Mouse (Mus musculus) G1E (cell line): ENCODE measurements around the gene Dusp3. TPM values are rescaled to one million over a fixed set of nuclear protein-coding genes. Genes with fewer than 3 reads are reported as not detected.

Source experiments
- ATAC-seq: 2 replicates; pipeline ENCODE4 v1.8.0; 2016; ENCODE audit warnings: mild to moderate bottlenecking; ENCODE audit not compliant: insufficient number of reproducible peaks, poor library complexity, low FRiP score, severe bottlenecking; ENCODE audit errors: extremely low read depth
- DNase-seq: peaks from one replicate; pipeline ENCODE4 v3.0.0; 2012; ENCODE audit warnings: low spot score
- H3K27me3 ChIP-seq: 2 replicates; pipeline ENCODE4 v1.6.1; 2012; ENCODE audit warnings: mild to moderate bottlenecking, low read length, inconsistent platforms; ENCODE audit not compliant: insufficient read depth
- H3K36me3 ChIP-seq: replicated peaks from 2 replicates; pipeline ENCODE3; 2012; ENCODE audit warnings: mild to moderate bottlenecking, inconsistent platforms
- H3K4me1 ChIP-seq: 2 replicates; pipeline ENCODE4 v1.6.1; 2012; ENCODE audit warnings: low read depth, low read length, inconsistent platforms, mixed read lengths; ENCODE audit not compliant: insufficient read depth
- H3K4me3 ChIP-seq: 2 replicates; pipeline ENCODE4 v1.5.1; 2012; ENCODE audit warnings: low read depth, mild to moderate bottlenecking, inconsistent platforms, low read length, moderate library complexity, mixed read lengths
- H3K9me3 ChIP-seq: replicated peaks from 2 replicates; pipeline ENCODE4 v1.6.1; 2012; ENCODE audit warnings: inconsistent platforms
- CTCF ChIP-seq: IDR thresholded peaks from 2 replicates; pipeline ENCODE4 v1.5.1; 2012; ENCODE audit warnings: low read depth, low read length, inconsistent platforms, mixed read lengths
- GATA1 ChIP-seq: IDR thresholded peaks from 2 replicates; pipeline ENCODE4 v1.6.1; 2012; ENCODE audit warnings: borderline replicate concordance, low read length, inconsistent platforms, mixed read lengths
- GATA2 ChIP-seq: IDR thresholded peaks from 2 replicates; pipeline ENCODE4 v1.6.1; 2012; ENCODE audit warnings: low read depth, low read length, inconsistent platforms, borderline replicate concordance
- POLR2AphosphoS5 ChIP-seq: IDR thresholded peaks from 2 replicates; pipeline ENCODE4 v1.6.1; 2012; ENCODE audit warnings: low read depth, low read length, inconsistent platforms; ENCODE audit not compliant: insufficient replicate concordance
- TAL1 ChIP-seq: conservative IDR thresholded peaks from 2 replicates; pipeline ENCODE4 v1.6.1; 2012; ENCODE audit warnings: low read depth, low read length, inconsistent platforms, mixed read lengths
- polyA plus RNA-seq: library from polyadenylated mRNA; stranded (reverse); fragments of >175 nt; gene quantifications from 2 replicates; pipeline ENCODE4 v1.2.3, GENCODE M21; 2012
- total RNA-seq, 2 experiments: library from RNA; stranded (forward) in 1 of 2; stranded (reverse) in 1 of 2; fragments of 200-1000 nt in 1 of 2; fragments of >200 nt in 1 of 2; fragmentation: Nextera tagmentation in 1 of 2; gene quantifications; 2 replicates each; pipeline ENCODE4 v1.2.3; 2014 to 2017

Dusp3 gene
- total and polyA plus RNA-seq, 3 experiments: 3.4 to 17.3 (median 16.0) TPM

- Histone ChIP-seq H3K4me1 (no peaks in the 10 kb centered on the region), H3K4me3 (no peak overlapping the region), H3K9me3 (no peaks in the 10 kb centered on the region), H3K27me3 (peaks cover 20% of the 10 kb centered on the region), H3K36me3 (no peaks in the 10 kb centered on the region)
- no peak for TF ChIP-seq GATA2
- TF ChIP-seq CTCF: no peak
- TF ChIP-seq GATA1: no peak
- no peak for TF ChIP-seq POLR2AphosphoS5
- no peak for TF ChIP-seq TAL1
- DNase-seq: no peak
- no peak for ATAC-seq
Measured at GRCm38 (mm10) chr11:101924441-101924976, 62.3 kb downstream of the Dusp3 start.

GRCm38 (mm10) chr11:101923988-101924387, 62.8 kb downstream of the Dusp3 start:
- DNase-seq (no peak), ATAC-seq (no peak)
- Histone ChIP-seq H3K36me3 (no peaks in the 10 kb centered on the region), H3K27me3 (peaks cover 20% of the 10 kb centered on the region), H3K4me3 (no peak overlapping the region), H3K4me1 (no peaks in the 10 kb centered on the region), H3K9me3 (no peaks in the 10 kb centered on the region)
- TF ChIP-seq POLR2AphosphoS5 (no peak), TAL1 (no peak), GATA1 (no peak), GATA2 (no peak), CTCF (no peak)

DNA sequence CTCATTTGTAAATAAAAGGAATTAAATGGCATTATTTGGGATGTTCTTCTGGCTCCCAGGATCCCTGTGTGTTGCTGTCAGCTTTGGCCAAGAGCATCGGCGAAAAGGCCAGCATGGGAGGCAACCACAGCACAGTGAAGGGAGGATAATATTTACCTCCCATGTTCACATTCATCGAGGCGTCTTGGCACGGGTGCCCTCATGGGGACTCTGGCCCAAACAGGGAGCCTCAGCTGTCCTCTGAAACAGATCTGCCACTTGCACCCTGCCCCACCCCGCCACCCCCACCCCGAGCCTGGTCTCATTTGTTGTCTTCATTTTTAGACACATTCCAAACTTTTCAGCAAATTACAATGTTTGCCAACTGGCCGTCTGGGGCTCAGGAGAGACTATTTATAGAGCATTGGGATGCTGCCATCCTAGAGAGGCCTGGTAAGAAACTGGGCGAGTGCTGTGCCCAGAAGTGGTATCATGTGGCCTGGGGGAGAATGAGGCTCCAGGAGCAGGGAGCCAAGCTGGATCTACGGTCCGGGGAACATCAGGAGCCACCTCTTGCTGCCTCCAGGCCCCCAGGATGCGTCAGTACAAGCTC, 65.4 kb downstream of the Dusp3 start:
- no peak overlapping the region for H3K4me3 ChIP-seq
- H3K36me3 ChIP-seq: no peaks in the 10 kb centered on the region
- H3K9me3 ChIP-seq: no peaks in the 10 kb centered on the region
- H3K27me3 ChIP-seq: peaks cover 18% of the 10 kb centered on the region
- DNase-seq (no peak), ATAC-seq (no peak)
- no peak for TF ChIP-seq CTCF
- no peaks in the 10 kb centered on the region for H3K4me1 ChIP-seq

Other genes starting within 250 kb of the Dusp3 start
- not detected in 2 replicates for gene Etv4, start 201.6 kb downstream of the Dusp3 start, total RNA-seq (2014; fragmentation: Nextera tagmentation)
- 0.35 and 1.9 TPM in 2 replicates for gene Etv4, start 201.6 kb downstream of the Dusp3 start, total RNA-seq (2017)
- gene Etv4, start 201.6 kb downstream of the Dusp3 start, polyA plus RNA-seq: 1.6 and 1.9 TPM in 2 replicates
- not detected in 2 replicates for gene Meox1, start 92.6 kb downstream of the Dusp3 start, total RNA-seq (2014; fragmentation: Nextera tagmentation)
- gene Meox1, start 92.6 kb downstream of the Dusp3 start, total RNA-seq (2017): not detected in 2 replicates
- gene Meox1, start 92.6 kb downstream of the Dusp3 start, polyA plus RNA-seq: not detected in 2 replicates
- gene Sost, start 20.0 kb downstream of the Dusp3 start, total RNA-seq (2014; fragmentation: Nextera tagmentation): not detected in 2 replicates
- gene Sost, start 20.0 kb downstream of the Dusp3 start, total RNA-seq (2017): 0.06 TPM in 1 of 2 replicates, not detected in the other
- not detected in 2 replicates for gene Sost, start 20.0 kb downstream of the Dusp3 start, polyA plus RNA-seq
- not detected in 2 replicates for gene Cfap97d1, start 2.7 kb downstream of the Dusp3 start, total RNA-seq (2014; fragmentation: Nextera tagmentation)
- gene Cfap97d1, start 2.7 kb downstream of the Dusp3 start, total RNA-seq (2017): not detected in 2 replicates
- not detected in 2 replicates for gene Cfap97d1, start 2.7 kb downstream of the Dusp3 start, polyA plus RNA-seq
- not detected in 2 replicates for gene Mpp3, start 41.4 kb upstream of the Dusp3 start, total RNA-seq (2014; fragmentation: Nextera tagmentation)
- 0.06 and 0.22 TPM in 2 replicates for gene Mpp3, start 41.4 kb upstream of the Dusp3 start, total RNA-seq (2017)
- gene Mpp3, start 41.4 kb upstream of the Dusp3 start, polyA plus RNA-seq: not detected in 2 replicates
- not detected in 2 replicates for gene Cd300lg, start 54.5 kb upstream of the Dusp3 start, total RNA-seq (2014; fragmentation: Nextera tagmentation)
- gene Cd300lg, start 54.5 kb upstream of the Dusp3 start, total RNA-seq (2017): 0.06 TPM in 1 of 2 replicates, not detected in the other
- not detected in 2 replicates for gene Cd300lg, start 54.5 kb upstream of the Dusp3 start, polyA plus RNA-seq
- gene Mpp2, start 101.5 kb upstream of the Dusp3 start, total RNA-seq (2014; fragmentation: Nextera tagmentation): 16.1 and 17.2 TPM in 2 replicates
- 3.1 and 3.4 TPM in 2 replicates for gene Mpp2, start 101.5 kb upstream of the Dusp3 start, total RNA-seq (2017)
- gene Mpp2, start 101.5 kb upstream of the Dusp3 start, polyA plus RNA-seq: 11.9 and 13.9 TPM in 2 replicates
- not detected in 2 replicates for gene Ppy, start 114.3 kb upstream of the Dusp3 start, total RNA-seq (2014; fragmentation: Nextera tagmentation)
- gene Ppy, start 114.3 kb upstream of the Dusp3 start, total RNA-seq (2017): not detected in 2 replicates
- gene Ppy, start 114.3 kb upstream of the Dusp3 start, polyA plus RNA-seq: 0.16 TPM in 1 of 2 replicates, not detected in the other
- not detected in 2 replicates for gene Pyy, start 120.8 kb upstream of the Dusp3 start, total RNA-seq (2014; fragmentation: Nextera tagmentation)
- not detected in 2 replicates for gene Pyy, start 120.8 kb upstream of the Dusp3 start, total RNA-seq (2017)
- not detected in 2 replicates for gene Pyy, start 120.8 kb upstream of the Dusp3 start, polyA plus RNA-seq
- gene Nags, start 158.5 kb upstream of the Dusp3 start, total RNA-seq (2014; fragmentation: Nextera tagmentation): not detected in 2 replicates
- 0.06 TPM in 1 of 2 replicates, not detected in the other for gene Nags, start 158.5 kb upstream of the Dusp3 start, total RNA-seq (2017)
- gene Nags, start 158.5 kb upstream of the Dusp3 start, polyA plus RNA-seq: not detected in 2 replicates
- 8.3 and 10.2 TPM in 2 replicates for gene Tmem101, start 169.4 kb upstream of the Dusp3 start, total RNA-seq (2014; fragmentation: Nextera tagmentation)
- gene Tmem101, start 169.4 kb upstream of the Dusp3 start, total RNA-seq (2017): 12.9 and 16.7 TPM in 2 replicates
- 8.1 and 14.3 TPM in 2 replicates for gene Tmem101, start 169.4 kb upstream of the Dusp3 start, polyA plus RNA-seq
- gene Lsm12, start 198.3 kb upstream of the Dusp3 start, total RNA-seq (2014; fragmentation: Nextera tagmentation): 160 and 182 TPM in 2 replicates
- gene Lsm12, start 198.3 kb upstream of the Dusp3 start, total RNA-seq (2017): 44.1 and 51.8 TPM in 2 replicates
- 114 and 136 TPM in 2 replicates for gene Lsm12, start 198.3 kb upstream of the Dusp3 start, polyA plus RNA-seq
- 37.8 and 45.9 TPM in 2 replicates for gene G6pc3, start 202.6 kb upstream of the Dusp3 start, total RNA-seq (2014; fragmentation: Nextera tagmentation)
- gene G6pc3, start 202.6 kb upstream of the Dusp3 start, total RNA-seq (2017): 12.4 and 13.1 TPM in 2 replicates
- gene G6pc3, start 202.6 kb upstream of the Dusp3 start, polyA plus RNA-seq: 14.6 and 14.8 TPM in 2 replicates
- 20.5 and 30.7 TPM in 2 replicates for gene Hdac5, start 243.2 kb upstream of the Dusp3 start, total RNA-seq (2014; fragmentation: Nextera tagmentation)
- gene Hdac5, start 243.2 kb upstream of the Dusp3 start, total RNA-seq (2017): 24.0 and 24.4 TPM in 2 replicates
- 42.8 and 48.2 TPM in 2 replicates for gene Hdac5, start 243.2 kb upstream of the Dusp3 start, polyA plus RNA-seq